Mouse (Mus musculus): Measurements from ENCODE around the gene Sox5. TPM values are rescaled to one million over a fixed set of nuclear protein-coding genes. Genes with fewer than 3 reads are reported as not detected.
"Not testable (repeated sequence)": the region's sequence is repeated elsewhere in the genome, so short reads cannot be mapped to it uniquely, and the experiment has no call there.

Sox5 gene
- total RNA-seq, 2 experiments from 2014 or later: 1.9 to 2.5 TPM

- DNase-seq: not testable (repeated sequence)
Measured at GRCm38 (mm10) chr6:144273425-144273824, 508.4 kb downstream of the Sox5 start.

DNA sequence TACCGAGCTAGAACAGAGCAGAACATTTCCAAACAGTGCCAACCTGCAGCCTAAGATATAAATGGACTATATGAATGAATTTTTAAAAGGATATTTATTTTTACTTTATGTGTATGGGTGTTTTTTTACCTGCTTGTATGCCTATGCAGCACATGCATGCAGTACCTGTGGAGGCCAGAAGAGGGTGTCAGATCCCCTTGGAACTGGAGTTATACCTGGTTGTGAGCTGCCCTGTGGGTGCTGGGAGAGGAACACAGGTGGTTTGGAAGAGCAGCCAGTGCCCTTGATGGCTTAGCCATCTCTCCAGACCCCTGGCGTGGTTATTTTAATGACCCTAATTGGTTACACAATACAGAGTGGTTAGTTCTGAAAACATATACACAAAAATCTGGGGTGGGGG is 510.5 kb downstream of the Sox5 start:
- DNase-seq: no peak

DNA sequence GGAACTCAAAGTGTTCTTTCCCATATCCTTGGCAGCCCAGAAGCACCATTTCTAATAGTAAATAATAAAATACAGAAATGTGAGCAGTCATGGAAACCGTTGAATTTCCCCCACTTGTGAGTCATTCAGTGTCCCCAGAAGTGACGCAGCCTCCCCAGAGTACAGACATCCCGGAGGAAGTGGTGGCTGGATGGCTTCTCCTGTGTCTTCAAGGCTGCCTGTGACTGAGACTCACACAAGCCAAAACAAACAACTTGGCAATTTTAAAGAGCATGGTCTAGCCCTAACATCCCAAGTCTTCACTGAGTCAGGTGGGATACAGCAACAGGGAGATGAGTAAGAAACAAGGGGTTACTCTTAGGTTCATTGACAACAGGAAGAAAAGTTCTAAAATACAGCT is 511.5 kb downstream of the Sox5 start:
- DNase-seq: no peak

DNA sequence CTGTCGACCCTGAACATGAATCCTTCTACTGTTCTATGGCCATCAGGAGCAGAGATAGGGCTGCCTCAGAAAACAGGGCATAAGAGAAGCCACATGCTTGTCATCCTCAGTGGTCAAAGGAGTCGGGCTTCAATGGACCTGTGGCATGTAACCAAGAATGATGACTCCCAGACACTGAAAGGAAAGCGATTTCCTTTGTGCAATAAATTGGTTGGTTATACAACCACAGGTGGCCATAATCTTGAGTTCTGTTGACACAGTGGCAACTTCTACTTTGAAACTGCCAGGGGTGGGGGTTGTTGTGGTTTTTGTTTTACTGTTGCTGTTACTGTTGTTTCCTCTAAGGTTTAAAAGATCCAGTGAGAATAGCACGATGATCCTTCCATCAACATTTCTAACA is 512.1 kb downstream of the Sox5 start:
- DNase-seq: no peak

GRCm38 (mm10) chr6:144265752-144266151 is 516.0 kb downstream of the Sox5 start:
- no peak for DNase-seq

DNA sequence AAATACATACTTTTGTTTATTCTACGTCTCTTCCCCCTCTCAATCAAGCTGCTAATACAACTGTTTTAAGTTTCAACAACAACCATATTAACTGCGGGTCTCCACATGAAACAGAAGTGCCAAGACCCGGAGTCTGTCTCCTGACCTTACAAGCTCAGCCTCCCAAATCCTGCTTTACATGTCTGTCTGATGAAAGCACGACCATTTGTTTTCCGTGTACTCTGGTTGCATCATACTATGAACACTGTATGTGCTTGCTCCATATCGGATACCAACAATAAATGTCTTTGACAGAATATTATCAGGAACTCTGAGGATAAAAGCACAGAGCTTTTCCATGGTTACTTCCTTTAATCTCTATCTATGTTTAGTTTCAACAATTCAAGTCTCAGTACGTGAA is 516.8 kb downstream of the Sox5 start:
- DNase-seq: no peak

- no peak for DNase-seq
Measured at GRCm38 (mm10) chr6:144264320-144264915, 517.4 kb downstream of the Sox5 start.

DNA sequence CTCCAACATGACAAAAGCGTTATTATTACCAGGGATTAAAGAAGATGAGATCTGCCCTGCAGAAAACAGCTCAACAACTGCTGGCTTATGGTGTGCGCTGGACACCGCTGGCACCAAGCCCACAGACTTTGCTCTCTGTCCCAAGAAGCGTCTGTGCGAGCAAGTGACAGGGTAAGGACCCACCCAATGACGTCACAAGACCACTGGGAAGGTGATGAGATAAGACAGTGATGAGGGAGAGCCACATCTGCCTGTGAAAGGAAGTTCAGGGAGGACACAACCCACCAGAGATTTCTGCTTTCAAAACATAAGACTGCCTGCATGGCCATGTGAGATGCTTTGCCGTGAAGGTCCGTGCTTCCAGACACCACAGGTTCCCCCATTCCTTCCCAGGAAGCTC is 525.3 kb downstream of the Sox5 start:
- peak; percentile 11 for DNase-seq

GRCm38 (mm10) chr6:144252191-144252718 is 529.5 kb downstream of the Sox5 start:
- DNase-seq: no peak

GRCm38 (mm10) chr6:144251222-144252170 is 530.3 kb downstream of the Sox5 start:
- no peak for DNase-seq

DNA sequence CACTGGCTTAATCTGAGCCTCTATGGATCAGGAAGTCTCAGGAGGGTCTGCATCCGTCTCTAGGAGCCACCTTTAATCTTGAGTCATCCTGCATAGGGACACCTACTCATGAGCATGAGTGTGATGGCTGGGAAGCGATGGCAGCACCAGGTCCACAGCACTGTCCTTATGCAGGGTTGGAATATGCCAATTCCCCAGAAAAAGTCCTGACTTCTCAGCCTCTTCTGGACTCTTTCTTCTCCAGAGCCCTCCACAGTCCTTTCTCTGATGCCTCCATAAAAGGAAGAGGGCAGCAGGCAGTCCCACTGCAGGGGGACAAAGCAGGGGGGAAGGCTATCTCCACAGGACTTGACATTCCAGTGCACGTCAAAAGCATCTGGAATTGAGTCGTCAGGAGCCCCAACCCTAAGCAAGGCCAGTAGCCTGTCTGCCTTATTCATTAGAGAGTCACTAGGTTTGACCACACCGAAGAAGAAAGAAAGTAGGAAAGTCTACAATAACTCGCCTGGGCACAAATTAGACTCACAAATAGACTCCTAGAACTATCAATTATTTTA is 531.1 kb downstream of the Sox5 start:
- DNase-seq: no peak

DNA sequence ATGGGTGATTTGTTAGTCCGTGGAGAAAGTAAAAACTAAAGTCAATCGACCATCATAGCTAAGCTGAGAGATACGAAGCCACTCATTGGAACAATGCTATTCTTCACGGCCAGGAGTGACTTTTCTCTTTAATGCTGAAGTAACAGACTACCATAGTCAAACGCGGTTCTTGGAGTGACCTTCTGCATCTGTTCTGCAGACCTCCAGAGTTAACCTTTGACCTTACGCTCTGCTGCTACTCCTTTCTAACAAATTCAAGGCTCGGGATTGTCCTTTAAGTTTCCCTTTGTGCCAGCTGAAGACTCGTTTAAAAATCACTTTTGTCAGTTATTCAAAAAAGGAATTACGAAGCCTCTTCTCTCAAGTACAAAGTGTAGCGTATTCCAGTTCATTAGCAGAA is 545.2 kb downstream of the Sox5 start:
- no peak for DNase-seq

DNA sequence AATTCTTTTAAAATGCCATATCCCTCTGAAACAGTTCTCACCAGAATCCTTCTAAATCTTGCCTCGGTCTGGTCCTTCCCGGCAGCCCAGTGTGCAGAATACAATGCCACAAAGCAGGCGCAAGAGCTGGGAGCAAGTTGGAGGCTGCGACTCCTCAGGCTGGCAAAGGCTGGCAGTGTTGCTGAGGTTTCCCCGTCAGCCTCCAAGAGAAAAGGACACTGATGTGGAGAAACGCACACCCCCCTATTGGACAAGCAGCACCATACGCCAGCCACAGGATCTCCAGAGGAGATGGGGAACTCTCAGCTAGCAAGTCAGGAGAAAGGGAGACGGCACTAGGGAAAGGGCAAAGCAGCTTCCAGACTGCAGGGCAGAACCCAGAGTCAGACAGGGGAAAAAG is 577.8 kb downstream of the Sox5 start:
- DNase-seq: no peak

GRCm38 (mm10) chr6:144203013-144203412 is 578.8 kb downstream of the Sox5 start:
- DNase-seq: no peak

GRCm38 (mm10) chr6:144201402-144202040 is 580.3 kb downstream of the Sox5 start:
- DNase-seq: no peak

DNA sequence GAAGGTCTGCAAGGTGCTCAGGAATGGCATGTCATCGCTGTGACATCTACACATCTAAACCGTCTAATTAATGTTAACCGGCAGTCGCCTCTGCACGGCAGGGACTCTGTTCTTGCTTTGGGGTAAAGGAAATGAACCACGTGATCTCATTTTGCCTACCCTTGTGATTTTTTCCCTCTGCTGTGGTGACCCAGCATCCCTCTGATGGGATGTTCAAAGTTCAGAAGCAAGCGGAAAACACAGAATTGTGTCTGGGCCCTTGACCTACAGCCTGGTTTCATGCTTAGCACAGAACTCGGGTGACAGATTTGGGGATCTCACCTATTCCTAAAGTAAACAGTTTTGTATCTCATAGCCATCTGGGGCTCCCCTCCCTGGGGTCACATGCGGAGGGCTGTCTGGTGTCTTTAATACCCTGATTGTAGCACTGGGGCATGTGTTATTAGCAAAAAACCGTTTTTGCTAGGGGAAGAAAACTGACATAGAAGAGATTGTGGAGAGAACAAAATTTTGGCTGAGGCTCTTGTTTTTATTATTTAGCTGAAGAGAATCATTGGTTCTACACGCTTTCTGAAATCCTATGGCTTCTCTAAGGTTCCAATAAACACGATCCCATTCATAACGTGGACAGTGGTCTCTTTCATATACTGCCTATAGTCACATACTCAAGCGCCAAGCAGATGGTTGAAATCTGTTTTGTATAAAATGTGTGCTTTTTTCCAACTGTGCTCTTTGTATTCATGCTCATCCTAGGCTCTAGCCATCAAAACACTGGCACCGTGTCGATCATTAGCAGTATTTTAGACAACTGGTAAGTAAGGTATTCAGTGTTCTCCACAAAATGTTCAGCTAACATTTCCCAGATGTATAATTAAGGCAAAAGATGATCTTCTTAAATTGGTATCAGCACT is 584.3 kb downstream of the Sox5 start:
- no peak for DNase-seq

DNA sequence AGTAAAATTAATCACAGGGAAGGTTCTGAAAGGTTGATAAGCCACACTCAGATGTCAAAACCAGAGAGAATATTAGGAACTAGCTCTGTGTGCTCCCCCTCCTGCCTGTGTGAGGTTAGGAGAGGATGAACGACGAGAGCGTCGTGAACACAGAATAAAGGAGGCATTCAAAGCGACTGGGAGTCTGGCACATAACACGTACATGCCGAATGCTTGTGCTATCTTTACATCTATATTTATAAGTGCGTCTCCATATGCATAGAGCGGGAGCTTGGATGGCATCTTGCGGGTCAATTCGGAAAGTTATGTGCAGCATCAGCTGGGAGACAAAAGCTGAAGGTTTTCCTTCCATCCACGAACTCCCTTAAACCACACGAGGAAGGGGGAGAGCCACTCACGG is 585.8 kb downstream of the Sox5 start:
- no peak for DNase-seq

GRCm38 (mm10) chr6:144183087-144183486 is 598.7 kb downstream of the Sox5 start:
- no peak for DNase-seq

GRCm38 (mm10) chr6:144182429-144182828 is 599.3 kb downstream of the Sox5 start:
- DNase-seq: not testable (repeated sequence)

DNA sequence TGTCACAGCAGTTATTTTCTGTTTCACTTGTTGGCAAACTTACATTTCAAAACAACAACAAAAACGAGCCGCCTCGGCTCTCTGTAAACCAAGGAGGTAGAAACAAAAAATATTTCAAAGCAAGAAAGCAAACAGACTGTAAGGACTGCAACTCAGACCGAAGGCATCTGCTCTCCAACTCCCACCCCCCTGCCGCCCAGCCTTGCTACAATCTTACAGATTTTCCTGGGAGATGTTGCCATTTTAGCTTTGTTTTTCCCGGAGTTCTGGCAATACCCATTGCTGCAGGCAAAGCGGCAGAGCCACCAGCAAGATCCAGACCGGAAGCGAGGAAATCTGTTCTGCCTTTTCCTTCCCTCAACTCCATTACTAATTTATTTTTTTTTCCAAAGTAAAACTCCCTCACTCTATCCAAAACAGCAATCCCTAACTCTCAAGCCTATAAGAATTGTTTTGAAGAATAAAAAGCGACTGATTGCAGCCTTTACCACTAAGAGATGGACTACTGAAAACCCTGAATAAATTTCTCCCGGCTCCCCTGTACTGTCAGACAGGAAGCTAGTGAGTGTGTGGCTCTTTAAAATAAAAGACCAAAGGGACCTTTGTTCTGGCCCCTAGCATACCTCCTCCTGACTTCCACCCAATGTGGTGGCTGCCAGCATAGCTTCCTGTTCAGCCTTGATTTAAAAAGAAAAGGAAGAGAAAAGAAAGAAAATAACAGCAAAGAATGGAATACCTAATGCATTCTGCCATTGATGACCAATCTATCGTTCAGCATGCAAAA is 600.5 kb downstream of the Sox5 start:
- peak; percentile 16 for DNase-seq

DNA sequence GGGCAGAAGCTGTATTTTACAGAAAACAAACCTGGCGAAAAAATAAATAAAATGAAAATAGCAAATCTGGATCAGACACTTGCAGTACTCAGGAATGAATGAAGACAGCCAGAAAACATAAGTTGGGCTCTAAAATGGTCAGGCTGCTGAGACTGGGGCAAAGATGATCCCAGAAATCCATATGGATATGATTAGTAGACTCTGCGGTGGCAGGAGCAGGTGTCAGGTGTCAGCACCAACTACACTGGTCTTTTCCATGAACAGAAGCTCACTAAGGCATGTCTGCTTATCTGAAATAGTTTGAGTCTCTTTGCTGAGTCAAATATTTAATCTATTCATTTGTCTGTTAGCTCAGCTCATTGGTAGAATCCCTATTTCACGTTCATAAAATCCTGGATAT is 602.7 kb downstream of the Sox5 start:
- no peak for DNase-seq

All from gastrocnemius, postnatal 10 days (tissue).